Mouse (Mus musculus) frontal cortex, postnatal 36 days (tissue): Measurements from ENCODE around the gene Ampd3.

Source experiments
- DNase-seq, 2 experiments: peaks; one replicate each; pipeline ENCODE4 v3.0.0; 2022; ENCODE audit warnings: low spot score in 2 of 2

Gene Ampd3

GRCm38 (mm10) chr7:110769094-110769493 lies 1.1 kb downstream of the Ampd3 start:
- no peak for DNase-seq

- no peak for DNase-seq
Observed at GRCm38 (mm10) chr7:110770949-110771348, 2.9 kb downstream of the Ampd3 start.

DNA sequence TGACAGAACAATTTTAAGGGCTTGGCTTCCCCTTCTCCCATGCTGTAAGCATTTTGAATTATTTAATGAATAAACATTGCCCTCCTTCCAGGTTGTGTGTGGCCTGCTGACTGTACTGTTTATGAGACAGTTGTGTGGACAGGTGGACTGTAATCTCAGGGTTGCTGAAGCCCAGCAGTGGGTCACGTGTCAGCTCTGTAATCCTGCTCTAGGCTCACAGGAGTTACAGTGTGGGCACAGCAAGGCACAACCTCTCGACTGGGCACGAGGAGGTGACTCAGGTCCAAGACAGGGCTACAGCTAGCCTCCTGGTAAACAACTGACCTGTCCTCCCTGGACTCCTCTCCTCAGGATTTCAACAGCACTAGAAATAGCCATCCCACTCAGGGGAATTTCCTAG lies 4.3 kb downstream of the Ampd3 start:
- no peak for DNase-seq

GRCm38 (mm10) chr7:110773204-110774002 lies 5.4 kb downstream of the Ampd3 start:
- DNase-seq: peak; percentile 51

DNA sequence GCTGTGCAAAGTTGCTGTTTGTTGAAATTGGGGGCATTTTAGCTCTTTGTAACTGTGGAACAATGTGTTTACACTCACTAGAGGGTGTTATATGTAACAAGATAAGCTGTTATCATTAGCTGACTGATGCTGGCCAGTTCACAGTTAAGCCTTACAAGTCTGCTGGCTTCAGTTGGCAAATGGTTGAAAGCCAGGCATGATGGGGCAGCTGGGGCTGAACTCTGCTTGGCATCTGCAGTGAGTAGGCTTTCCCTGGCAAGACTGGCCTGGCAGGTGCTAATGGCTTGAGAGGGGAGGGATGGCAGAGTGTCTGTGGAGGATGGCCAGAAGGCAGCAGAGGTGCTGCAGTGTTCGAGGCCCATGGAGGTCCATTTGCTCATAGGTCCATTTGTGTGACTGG lies 6.1 kb downstream of the Ampd3 start:
- no peak for DNase-seq

GRCm38 (mm10) chr7:110774674-110775073 lies 6.7 kb downstream of the Ampd3 start:
- DNase-seq: no peak

DNA sequence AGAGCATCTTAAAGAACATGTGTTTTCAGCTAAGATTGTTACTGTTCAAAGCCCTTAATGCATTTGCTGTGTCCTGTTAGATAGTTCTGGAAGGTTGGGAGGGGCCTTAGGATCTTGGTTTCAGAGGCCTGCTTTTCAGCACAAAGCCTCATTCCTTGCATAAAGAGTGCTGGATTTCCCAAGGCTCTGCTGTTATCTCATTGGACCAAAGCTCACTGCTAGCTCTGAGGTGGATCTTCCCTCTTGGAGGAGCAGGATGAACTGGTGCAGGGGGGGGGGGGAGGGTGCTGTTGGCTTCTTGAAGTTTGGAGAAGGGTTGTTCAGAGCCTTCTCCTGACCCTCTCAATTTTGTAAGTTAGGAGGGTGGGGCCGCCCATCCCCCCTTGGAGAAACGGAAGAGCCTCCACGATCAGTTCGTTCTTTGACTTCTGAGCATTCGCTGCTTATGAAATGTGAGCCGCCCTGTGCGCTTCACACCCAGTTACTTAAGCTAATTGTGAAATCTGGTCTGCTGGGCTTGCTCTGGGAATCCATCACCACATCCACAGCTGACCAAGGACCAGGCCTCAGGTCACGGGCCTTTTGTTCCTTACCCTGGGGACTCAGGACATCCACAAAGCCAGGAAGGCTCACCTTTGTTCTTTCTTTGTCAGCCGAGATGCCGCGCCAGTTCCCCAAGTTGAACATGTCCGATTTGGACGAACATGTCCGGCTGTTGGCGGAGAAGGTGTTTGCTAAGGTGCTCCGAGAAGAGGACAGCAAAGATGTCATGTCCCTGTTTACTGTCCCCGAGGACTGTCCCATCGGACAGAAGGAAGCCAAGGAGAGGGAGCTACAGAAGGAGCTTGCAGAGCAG lies 9.4 kb downstream of the Ampd3 start:
- DNase-seq: no peak

GRCm38 (mm10) chr7:110778933-110779332 lies 10.9 kb downstream of the Ampd3 start:
- DNase-seq: no peak

GRCm38 (mm10) chr7:110779605-110780111 lies 11.7 kb downstream of the Ampd3 start:
- peak in 1 of 2 experiments; percentile 52 for DNase-seq

DNA sequence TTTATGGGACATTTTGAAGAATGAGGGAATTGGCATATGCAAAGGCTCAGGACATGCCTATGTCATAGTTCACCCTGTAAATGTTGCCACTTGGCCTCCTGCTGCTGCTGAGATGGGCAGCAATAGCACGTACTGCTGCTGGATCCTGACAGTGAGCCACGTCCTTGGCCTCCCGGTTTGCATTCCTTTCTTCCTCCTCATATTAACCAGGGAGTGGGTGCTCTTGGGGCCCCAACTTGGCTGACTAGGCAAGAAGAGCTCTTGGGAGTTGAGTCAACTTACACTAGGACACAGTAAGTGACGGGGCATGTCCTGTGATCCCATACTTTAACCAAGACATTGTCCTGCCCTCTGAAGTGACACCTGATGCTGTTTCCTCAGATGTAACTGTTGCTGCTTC lies 12.5 kb downstream of the Ampd3 start:
- DNase-seq: no peak

- DNase-seq: peak; percentile 69 to 77
Observed at GRCm38 (mm10) chr7:110781231-110781711, 13.3 kb downstream of the Ampd3 start.

DNA sequence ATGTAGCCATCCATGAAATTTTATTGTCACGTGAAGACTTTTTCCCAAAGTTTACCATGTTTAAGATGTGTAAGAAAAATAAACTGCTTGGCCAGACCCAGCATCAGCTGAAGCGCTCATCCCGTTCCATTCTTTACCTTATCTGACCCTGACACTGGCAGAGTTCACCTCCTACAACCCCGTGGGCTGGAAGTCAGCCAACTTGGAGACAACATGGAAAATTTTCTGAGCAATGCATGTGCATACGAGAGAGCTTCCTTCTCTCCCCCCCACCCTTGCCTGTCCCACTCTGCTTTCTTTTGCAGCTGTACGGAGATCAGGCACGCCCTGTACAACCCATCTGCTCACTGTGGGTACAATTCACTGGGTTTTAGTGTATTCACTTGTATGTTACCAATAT lies 14.1 kb downstream of the Ampd3 start:
- no peak for DNase-seq

DNA sequence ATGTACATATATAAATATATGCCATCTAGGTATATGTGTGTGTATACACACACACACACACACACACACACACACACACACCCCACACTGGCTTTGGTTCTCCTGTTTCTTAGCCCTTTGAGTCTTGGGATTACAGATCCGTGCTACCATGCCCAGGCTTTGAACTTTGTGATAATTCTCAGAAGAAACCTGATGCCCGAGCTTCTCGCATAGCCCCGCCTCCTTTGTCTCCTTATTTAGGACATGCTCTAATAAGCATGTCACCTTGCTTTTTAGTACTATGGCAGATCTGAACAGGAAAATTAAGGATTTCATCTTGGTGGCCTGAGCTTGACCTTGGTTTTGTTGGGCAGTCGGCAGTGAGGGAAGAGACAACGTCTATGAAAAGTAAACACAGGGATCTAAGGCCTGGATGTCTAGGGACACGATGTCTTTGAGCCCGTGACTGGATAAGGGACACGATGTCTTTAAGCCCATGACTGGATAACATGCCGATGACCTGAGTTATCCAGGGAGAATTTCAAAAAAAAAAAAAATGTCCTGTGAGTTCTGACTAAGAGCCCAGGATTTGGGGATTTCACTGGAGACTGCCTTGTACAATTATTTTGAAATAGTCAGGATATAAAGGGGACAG lies 15.0 kb downstream of the Ampd3 start:
- DNase-seq: no peak

GRCm38 (mm10) chr7:110784965-110785364 lies 17.0 kb downstream of the Ampd3 start:
- DNase-seq: no peak

DNA sequence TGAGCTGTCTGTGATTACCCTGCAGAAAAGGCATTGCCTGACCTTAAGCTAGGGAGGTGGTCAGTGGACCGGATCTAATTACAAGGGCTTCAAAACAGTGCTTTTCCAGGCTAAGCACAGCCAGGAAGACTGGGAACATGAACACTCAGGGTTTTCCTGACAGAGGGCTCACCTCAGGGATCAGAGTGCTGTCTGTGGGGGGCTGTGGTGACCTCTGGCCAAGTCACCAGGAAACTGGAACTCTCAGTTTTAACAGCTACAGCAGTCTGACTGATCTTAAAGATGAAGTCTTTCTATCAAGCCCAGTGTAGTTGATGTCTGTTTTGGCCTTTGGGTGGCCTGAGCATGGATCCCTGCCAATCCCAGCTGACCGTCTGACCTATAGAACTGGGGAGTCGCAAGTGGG lies 17.7 kb downstream of the Ampd3 start:
- no peak for DNase-seq

GRCm38 (mm10) chr7:110787310-110787709 lies 19.3 kb downstream of the Ampd3 start:
- no peak for DNase-seq

DNA sequence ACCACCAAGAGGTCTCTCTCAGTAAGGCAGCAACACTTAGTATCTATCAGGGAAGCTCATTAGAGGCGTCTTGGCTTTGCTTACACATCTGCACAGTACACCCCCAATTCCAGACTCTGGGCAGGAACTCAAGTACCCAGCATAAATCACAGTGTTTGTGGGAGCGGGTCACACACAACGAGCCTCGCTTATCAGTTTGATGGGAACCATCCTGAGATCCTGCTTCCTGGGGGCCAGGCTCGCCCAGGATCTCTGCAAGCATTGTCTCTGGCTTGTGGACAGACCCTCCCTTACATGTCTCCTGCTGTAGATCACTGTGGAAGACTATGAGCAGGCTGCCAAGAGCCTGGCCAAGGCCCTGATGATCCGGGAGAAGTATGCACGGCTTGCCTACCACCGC lies 22.9 kb downstream of the Ampd3 start:
- no peak for DNase-seq

- DNase-seq: no peak
Observed at GRCm38 (mm10) chr7:110792201-110792600, 24.2 kb downstream of the Ampd3 start.

GRCm38 (mm10) chr7:110792834-110793233 lies 24.8 kb downstream of the Ampd3 start:
- no peak for DNase-seq

DNA sequence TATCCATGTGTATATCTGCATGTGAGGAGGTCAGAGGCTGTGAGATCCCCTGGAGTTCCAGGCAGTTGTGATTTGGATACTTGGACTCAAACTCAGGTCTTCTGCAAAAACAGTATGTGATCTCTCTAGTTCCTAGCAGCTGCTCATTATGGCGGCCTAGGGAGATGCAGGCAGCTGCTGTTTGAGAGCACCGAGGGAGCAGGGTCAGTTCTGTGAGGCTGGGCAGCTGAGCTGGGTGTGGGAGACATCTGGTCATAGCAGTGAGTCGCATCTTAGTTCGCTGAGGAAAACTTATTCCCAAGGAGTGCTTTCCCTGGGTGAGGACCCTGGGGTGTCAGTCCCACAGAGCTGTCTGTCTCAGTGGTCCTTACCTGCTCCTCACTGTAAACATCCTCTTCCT lies 26.7 kb downstream of the Ampd3 start:
- no peak for DNase-seq

GRCm38 (mm10) chr7:110796367-110797051 lies 28.5 kb downstream of the Ampd3 start:
- DNase-seq: no peak
